ENCODE assay signal across 8 mouse cellular contexts in genomic region chr15:79657837-79658530, GRCm38 (mm10). TPM values are rescaled to one million over a fixed set of nuclear protein-coding genes. Genes with fewer than 3 reads are reported as not detected.
DNase-seq lines count a peak whose midpoint lies in the region; ATAC-seq and TF ChIP-seq lines count a peak whose summit lies in the region.

No protein-coding gene starts in this region.

- H3K4me2 ChIP-seq in heart, embryonic 13.5 days: peak overlapping the region; percentile 99
- peak overlapping the region; percentile 95 for H3K4me2 ChIP-seq in liver, embryonic 12.5 days
- peak overlapping the region; percentile 93 for H3K4me2 ChIP-seq in stomach, embryonic 15.5 days

- peaks cover 4% of the 10 kb centered on the region for H3K9me3 ChIP-seq in erythroblast, embryonic 14.5 days (ENCODE audit: control insufficient read depth, low read length)
- no peaks in the 10 kb centered on the region for H3K9me3 ChIP-seq in heart, embryonic 13.5 days
- H3K9me3 ChIP-seq in liver, embryonic 12.5 days (replicated peaks): 0 out of 2 replicates have a peak, but pooled peaks cover 5% of the 10 kb centered on the region
- no peaks in the 10 kb centered on the region for H3K9me3 ChIP-seq in stomach, embryonic 15.5 days

- H3K79me2 ChIP-seq in C2C12 (ENCODE audit: control insufficient read depth, insufficient read depth): no peaks in the 10 kb centered on the region

- peaks cover 30% of the 10 kb centered on the region for H3K4me1 ChIP-seq in erythroblast, embryonic 14.5 days (ENCODE audit: control insufficient read depth)
- H3K4me1 ChIP-seq in heart, embryonic 13.5 days: peaks cover 14% of the 10 kb centered on the region
- H3K4me1 ChIP-seq in liver, embryonic 12.5 days: peaks cover 20% of the 10 kb centered on the region
- 0 out of 2 replicates have a peak, but pooled peaks cover 10% of the 10 kb centered on the region for H3K4me1 ChIP-seq in stomach, embryonic 15.5 days

- H3K9ac ChIP-seq in heart, embryonic 13.5 days: peak overlapping the region; percentile 84
- peak overlapping the region; percentile 80 for H3K9ac ChIP-seq in liver, embryonic 12.5 days
- H3K9ac ChIP-seq in stomach, embryonic 15.5 days: peak overlapping the region; percentile 76; the same call in 1 of the 2 replicates

- peak; percentile 91 for DNase-seq in brain, embryonic 14.5 days (ENCODE audit: low read depth)
- DNase-seq in kidney, postnatal 10 days: peak; percentile 92
- DNase-seq in natural killer cell, adult 2 months (ENCODE audit: low spot score in 2 of 2): peak; percentile 81 to 86

- H3K27ac ChIP-seq in heart, embryonic 13.5 days (replicated peaks): peak overlapping the region; percentile 94
- H3K27ac ChIP-seq in liver, embryonic 12.5 days: peak overlapping the region; percentile 83
- peak overlapping the region; percentile 96 for H3K27ac ChIP-seq in stomach, embryonic 15.5 days

- H3K27me3 ChIP-seq in C2C12 (ENCODE audit: control insufficient read depth, insufficient read depth, insufficient read length): no peaks in the 10 kb centered on the region
- no peaks in the 10 kb centered on the region for H3K27me3 ChIP-seq in erythroblast, embryonic 14.5 days (ENCODE audit: control insufficient read depth)
- no peaks in the 10 kb centered on the region for H3K27me3 ChIP-seq in heart, embryonic 13.5 days (replicated peaks)
- no peaks in the 10 kb centered on the region for H3K27me3 ChIP-seq in liver, embryonic 12.5 days (replicated peaks)
- no peaks in the 10 kb centered on the region for H3K27me3 ChIP-seq in stomach, embryonic 15.5 days (replicated peaks)

- ATAC-seq in heart, embryonic 13.5 days (ENCODE audit: extremely low read depth, insufficient number of reproducible peaks, low FRiP score, low TSS enrichment): no peak
- peak; percentile 41; the same call in 1 of the 2 replicates for ATAC-seq in liver, embryonic 12.5 days
- no peak for ATAC-seq in stomach, embryonic 15.5 days (ENCODE audit: insufficient read depth, low FRiP score, low read depth)

- peak overlapping the region; percentile 68 for H3K4me3 ChIP-seq in C2C12 (ENCODE audit: insufficient read depth, poor library complexity, severe bottlenecking)
- H3K4me3 ChIP-seq in erythroblast, embryonic 14.5 days (replicated peaks): peak overlapping the region; percentile 83
- H3K4me3 ChIP-seq in heart, embryonic 13.5 days: peak overlapping the region; percentile 81
- peak overlapping the region; percentile 77 for H3K4me3 ChIP-seq in liver, embryonic 12.5 days
- H3K4me3 ChIP-seq in stomach, embryonic 15.5 days (replicated peaks): peak overlapping the region; percentile 63

- peaks cover 6% of the 10 kb centered on the region for H3K36me3 ChIP-seq in C2C12 (ENCODE audit: control insufficient read depth, insufficient read depth)
- H3K36me3 ChIP-seq in erythroblast, embryonic 14.5 days (ENCODE audit: control insufficient read depth): peaks cover 14% of the 10 kb centered on the region
- H3K36me3 ChIP-seq in heart, embryonic 13.5 days: peaks cover 16% of the 10 kb centered on the region
- H3K36me3 ChIP-seq in liver, embryonic 12.5 days: peaks cover 8% of the 10 kb centered on the region; the same call in 1 of the 2 replicates
- peaks cover 8% of the 10 kb centered on the region; the same call in 1 of the 2 replicates for H3K36me3 ChIP-seq in stomach, embryonic 15.5 days

- peak overlapping the region; percentile 83 for H3ac ChIP-seq in C2C12 (ENCODE audit: control insufficient read depth, insufficient read length, low read depth)

- WGBS in heart, embryonic 13.5 days: 4% methylated on average over 16 of the region's 16 CpGs
- WGBS in liver, embryonic 12.5 days (ENCODE audit: insufficient replicate concordance): 2% methylated on average over 16 of the region's 16 CpGs
- 2% methylated on average over 16 of the region's 16 CpGs for WGBS in stomach, embryonic 15.5 days

- no peak for TF ChIP-seq POLR2A in brain, embryonic 14.5 days (IDR thresholded peaks at IDR 0.05; ENCODE audit: borderline replicate concordance, extremely low read depth, insufficient read depth, insufficient read length, poor library complexity, severe bottlenecking)

- no peaks in the 10 kb centered on the region for H3K79me3 ChIP-seq in C2C12 (ENCODE audit: low read depth)

- peak; percentile 52 for TF ChIP-seq CTCF in C2C12 (IDR thresholded peaks at IDR 0.05; ENCODE audit: control insufficient read depth, insufficient read depth, insufficient read length)
- TF ChIP-seq CTCF in brain, embryonic 14.5 days (IDR thresholded peaks at IDR 0.05; ENCODE audit: borderline replicate concordance, extremely low read depth, insufficient read depth, insufficient read length): peak; percentile 64; the same call in 1 of the 2 replicates

TF ChIP-seq in C2C12, 6 proteins besides CTCF, POLR2A, EP300 and RAD21:
- TF ChIP-seq MAX (IDR thresholded peaks at IDR 0.05) (peak; percentile 56), MYOD1 (IDR thresholded peaks at IDR 0.05; ENCODE audit: control insufficient read depth, insufficient read length, low read depth) (no peak), USF1 (IDR thresholded peaks at IDR 0.05; ENCODE audit: low read depth) (no peak), MYOG (IDR thresholded peaks at IDR 0.05; ENCODE audit: control insufficient read depth, extremely low read depth, insufficient read length) (no peak)
TF ChIP-seq in C2C12: peak in this region for 1.

RNA-seq across cellular contexts. Expression of gene Fam227a, which starts 0.8 kb away (rescaled TPM):
- polyA plus RNA-seq in C2C12 (2012; fragmentation: generic; extraction: Trizol): 0.27 TPM
- polyA plus RNA-seq in brain, embryonic 14.5 days (2012; rRNA removed): 33.7 and 33.9 TPM in 2 replicates
- polyA plus RNA-seq in erythroblast, embryonic 14.5 days (2012): not detected in 2 replicates
- 0.65 and 1.1 TPM in 2 replicates for polyA plus RNA-seq in heart, embryonic 13.5 days (2015; fragmentation: Nextera tagmentation; extraction: Ambion mirVana)
- polyA plus RNA-seq in liver, embryonic 12.5 days (2016; fragmentation: Nextera tagmentation; extraction: Ambion mirVana): 0.20 and 0.37 TPM in 2 replicates
- polyA plus RNA-seq in stomach, embryonic 15.5 days (2015; fragmentation: Nextera tagmentation; extraction: Ambion mirVana): 1.3 and 1.4 TPM in 2 replicates

RNA-seq across cellular contexts. Expression of gene Cby1, which starts 1.0 kb away (rescaled TPM):
- 54.5 TPM for polyA plus RNA-seq in C2C12 (2012; fragmentation: generic; extraction: Trizol)
- 29.4 and 31.5 TPM in 2 replicates for polyA plus RNA-seq in brain, embryonic 14.5 days (2012; rRNA removed)
- polyA plus RNA-seq in erythroblast, embryonic 14.5 days (2012): 5.9 and 7.1 TPM in 2 replicates
- polyA plus RNA-seq in heart, embryonic 13.5 days (2015; fragmentation: Nextera tagmentation; extraction: Ambion mirVana): 41.3 and 47.8 TPM in 2 replicates
- 20.3 and 21.8 TPM in 2 replicates for polyA plus RNA-seq in liver, embryonic 12.5 days (2016; fragmentation: Nextera tagmentation; extraction: Ambion mirVana)
- polyA plus RNA-seq in stomach, embryonic 15.5 days (2015; fragmentation: Nextera tagmentation; extraction: Ambion mirVana): 41.4 and 42.2 TPM in 2 replicates

RNA-seq across cellular contexts. Expression of gene Tomm22, which starts 12.7 kb away (rescaled TPM):
- 171 TPM for polyA plus RNA-seq in C2C12 (2012; fragmentation: generic; extraction: Trizol)
- 114 and 142 TPM in 2 replicates for polyA plus RNA-seq in brain, embryonic 14.5 days (2012; rRNA removed)
- polyA plus RNA-seq in erythroblast, embryonic 14.5 days (2012): 12.2 and 13.5 TPM in 2 replicates
- polyA plus RNA-seq in heart, embryonic 13.5 days (2015; fragmentation: Nextera tagmentation; extraction: Ambion mirVana): 199 and 240 TPM in 2 replicates
- 209 and 217 TPM in 2 replicates for polyA plus RNA-seq in liver, embryonic 12.5 days (2016; fragmentation: Nextera tagmentation; extraction: Ambion mirVana)
- 227 and 254 TPM in 2 replicates for polyA plus RNA-seq in stomach, embryonic 15.5 days (2015; fragmentation: Nextera tagmentation; extraction: Ambion mirVana)

RNA-seq across cellular contexts. Expression of gene Josd1, which starts 29.7 kb away (rescaled TPM):
- 37.0 TPM for polyA plus RNA-seq in C2C12 (2012; fragmentation: generic; extraction: Trizol)
- polyA plus RNA-seq in brain, embryonic 14.5 days (2012; rRNA removed): 34.9 and 37.4 TPM in 2 replicates
- 1.8 and 2.5 TPM in 2 replicates for polyA plus RNA-seq in erythroblast, embryonic 14.5 days (2012)
- 19.8 and 20.4 TPM in 2 replicates for polyA plus RNA-seq in heart, embryonic 13.5 days (2015; fragmentation: Nextera tagmentation; extraction: Ambion mirVana)
- polyA plus RNA-seq in liver, embryonic 12.5 days (2016; fragmentation: Nextera tagmentation; extraction: Ambion mirVana): 37.7 and 38.3 TPM in 2 replicates
- polyA plus RNA-seq in stomach, embryonic 15.5 days (2015; fragmentation: Nextera tagmentation; extraction: Ambion mirVana): 21.2 and 22.0 TPM in 2 replicates

RNA-seq across cellular contexts. Expression of gene Gtpbp1, which starts 32.7 kb away (rescaled TPM):
- 62.5 TPM for polyA plus RNA-seq in C2C12 (2012; fragmentation: generic; extraction: Trizol)
- polyA plus RNA-seq in brain, embryonic 14.5 days (2012; rRNA removed): 41.2 and 61.0 TPM in 2 replicates
- 21.9 and 23.6 TPM in 2 replicates for polyA plus RNA-seq in erythroblast, embryonic 14.5 days (2012)
- polyA plus RNA-seq in heart, embryonic 13.5 days (2015; fragmentation: Nextera tagmentation; extraction: Ambion mirVana): 27.0 and 29.5 TPM in 2 replicates
- 48.3 and 50.0 TPM in 2 replicates for polyA plus RNA-seq in liver, embryonic 12.5 days (2016; fragmentation: Nextera tagmentation; extraction: Ambion mirVana)
- polyA plus RNA-seq in stomach, embryonic 15.5 days (2015; fragmentation: Nextera tagmentation; extraction: Ambion mirVana): 28.2 and 29.3 TPM in 2 replicates

Comparison
In these comparisons a context has a peak if more than half of its experiments do, and no peak if none do; other contexts are left out.
1. RNA of gene Fam227a, which starts 0.8 kb away (polyA plus RNA-seq): 33.7 to 33.9 TPM in brain, embryonic 14.5 days; 1.3 to 1.4 TPM in stomach, embryonic 15.5 days, 0.65 to 1.1 TPM in heart, embryonic 13.5 days, 0.20 to 0.37 TPM in liver, embryonic 12.5 days, 0.27 TPM in C2C12 (single experiment) and not detected in erythroblast, embryonic 14.5 days; every median in the first group is over 10 times any median in the second.
2. Peak in every context shown above with its lines, with median percentiles within 50 percentile points of each other: H3K4me3 ChIP-seq, DNase-seq, H3K27ac ChIP-seq, H3K4me2 ChIP-seq and H3K9ac ChIP-seq.